Mouse (Mus musculus): Measurements from ENCODE around the gene Ssbp4.

- TF ChIP-seq POLR2A (IDR thresholded peaks at IDR 0.05; ENCODE audit: borderline replicate concordance, insufficient read depth, low read length) (no peak), CTCF (IDR thresholded peaks at IDR 0.05; ENCODE audit: borderline replicate concordance, insufficient read depth, low read depth, low read length) (no peak)
Measured at GRCm38 (mm10) chr8:70604558-70604957, 4.1 kb downstream of the Ssbp4 start.

All from cerebellum, adult 2 months (tissue).